Mouse (Mus musculus): Measurements from ENCODE around the gene Dnah11.

Gene Dnah11

DNA sequence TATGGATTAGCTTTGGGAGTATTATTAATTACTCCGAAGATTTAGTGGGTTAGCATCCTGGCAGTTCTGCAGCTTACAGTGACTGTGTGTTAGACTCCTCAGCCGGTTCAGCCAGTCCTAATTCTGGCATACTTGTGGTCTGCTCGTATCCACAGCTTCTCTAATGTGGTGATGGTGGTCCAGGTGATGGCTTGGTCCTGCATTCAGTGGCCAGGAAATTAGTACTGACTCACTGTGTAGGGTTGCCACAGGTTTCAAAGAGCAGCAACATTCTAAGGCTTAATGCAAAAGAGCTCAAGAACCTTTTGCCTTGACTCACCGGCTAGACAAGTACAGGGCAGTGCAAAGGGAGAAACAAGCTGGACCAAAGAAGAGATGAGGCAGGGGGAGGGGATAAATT is 103.9 kb downstream of the Dnah11 start:
- DNase-seq (ENCODE audit: low read depth, low spot score), result no peak

DNA sequence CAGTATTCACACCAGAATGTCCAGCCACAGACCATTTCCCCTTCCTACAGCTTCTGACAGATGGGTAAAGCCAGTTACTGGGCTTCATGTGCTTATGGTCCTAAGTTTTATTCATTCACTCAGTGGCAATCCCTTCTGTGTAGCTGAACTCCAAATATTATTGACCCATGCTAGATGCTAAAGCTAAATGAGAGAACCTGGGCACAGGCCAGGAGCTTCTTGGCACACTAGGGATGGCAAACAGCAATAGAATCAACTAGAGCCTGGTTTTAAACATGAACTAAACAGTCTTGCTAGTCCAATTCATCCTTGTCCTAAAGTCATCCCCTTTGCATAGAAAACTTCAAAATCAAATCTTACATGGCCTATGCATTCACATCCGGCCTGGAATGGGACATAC is 113.6 kb downstream of the Dnah11 start:
- DNase-seq (ENCODE audit: low read depth, low spot score), result no peak

DNA sequence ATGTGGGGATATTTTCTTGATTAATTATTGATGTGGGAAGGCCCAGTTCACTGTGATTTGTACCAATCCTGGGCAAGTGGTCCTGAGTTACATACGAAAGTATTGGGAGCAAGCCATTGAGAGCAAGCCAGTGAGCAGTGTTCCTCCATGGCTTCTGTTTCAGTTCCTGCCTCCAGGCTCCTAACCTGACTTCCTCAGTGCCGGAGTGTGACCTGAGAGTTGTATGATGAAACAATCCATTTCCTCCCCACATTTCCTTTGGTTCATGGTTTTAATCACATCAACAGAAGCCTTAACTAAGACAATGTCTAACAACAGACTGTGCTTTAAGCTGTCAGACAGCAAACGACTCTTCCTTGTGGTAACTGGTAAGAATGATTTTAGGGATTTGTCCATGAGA is 114.0 kb downstream of the Dnah11 start:
- DNase-seq (ENCODE audit: low read depth, low spot score), result no peak

DNA sequence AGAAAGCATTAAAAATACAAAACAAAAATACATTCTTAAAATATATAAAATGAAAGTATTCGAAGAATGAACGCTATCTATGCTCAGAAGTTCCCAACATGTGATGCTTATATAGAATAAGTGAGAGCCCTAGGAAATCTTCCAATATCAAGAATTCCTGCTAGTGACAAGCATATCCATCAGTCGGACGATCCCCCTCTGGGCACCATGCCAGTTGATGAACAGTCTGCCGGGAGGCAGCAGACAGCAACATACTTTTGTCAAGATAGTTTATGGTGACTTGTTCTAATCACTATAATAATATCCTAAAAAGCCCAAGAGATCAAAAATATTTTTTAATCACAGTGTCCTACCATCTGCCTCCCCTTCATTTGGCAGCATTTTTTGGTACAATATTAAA is 114.7 kb downstream of the Dnah11 start:
- peak; percentile 17 for DNase-seq (ENCODE audit: low read depth, low spot score)

DNA sequence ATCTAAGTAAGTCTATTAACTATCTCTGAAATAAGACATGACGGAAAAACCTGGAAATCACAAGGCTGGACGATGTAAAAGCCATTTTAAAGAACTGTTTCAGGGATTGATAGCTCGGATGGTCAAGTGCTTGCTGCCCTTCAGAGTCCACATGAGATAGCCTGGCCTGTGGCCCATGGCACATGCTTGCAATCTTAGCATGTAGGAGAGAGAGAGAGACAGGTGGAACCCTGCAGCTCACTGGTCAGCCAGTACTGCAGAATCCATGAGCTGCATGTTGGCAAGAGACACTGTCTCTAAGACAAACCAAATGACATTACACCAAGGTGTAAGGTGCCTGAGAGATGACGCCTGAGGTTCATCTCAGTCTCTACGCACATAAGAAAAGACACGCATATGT is 118.4 kb downstream of the Dnah11 start:
- DNase-seq (ENCODE audit: low read depth, low spot score), result no peak

DNA sequence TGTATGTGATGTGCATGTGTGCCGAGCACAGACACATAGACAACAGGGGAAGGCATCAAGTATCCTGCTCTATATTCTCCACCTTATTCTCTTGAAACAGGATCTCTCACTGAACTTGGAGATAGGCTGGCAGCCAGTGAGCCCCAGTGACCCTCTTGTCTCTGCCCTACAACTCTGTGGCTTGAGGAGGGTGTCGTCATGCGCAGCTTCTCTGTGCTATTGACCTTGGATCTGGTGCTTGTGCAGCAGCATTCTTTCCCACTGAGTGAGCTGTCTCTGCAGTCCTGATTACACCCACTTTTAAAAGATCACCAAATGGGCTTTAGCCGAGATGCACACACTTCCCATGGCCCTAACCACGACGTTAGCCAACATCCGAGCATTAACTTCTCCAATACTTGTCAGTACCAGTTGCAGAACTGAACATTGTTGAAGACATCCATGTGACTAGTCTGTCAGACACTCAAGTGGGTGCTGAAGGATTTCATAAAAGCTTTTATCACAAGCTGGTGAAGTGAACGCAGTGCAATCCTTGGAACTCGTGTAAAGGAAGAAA is 120.3 kb downstream of the Dnah11 start:
- DNase-seq (ENCODE audit: low read depth, low spot score), result no peak

DNA sequence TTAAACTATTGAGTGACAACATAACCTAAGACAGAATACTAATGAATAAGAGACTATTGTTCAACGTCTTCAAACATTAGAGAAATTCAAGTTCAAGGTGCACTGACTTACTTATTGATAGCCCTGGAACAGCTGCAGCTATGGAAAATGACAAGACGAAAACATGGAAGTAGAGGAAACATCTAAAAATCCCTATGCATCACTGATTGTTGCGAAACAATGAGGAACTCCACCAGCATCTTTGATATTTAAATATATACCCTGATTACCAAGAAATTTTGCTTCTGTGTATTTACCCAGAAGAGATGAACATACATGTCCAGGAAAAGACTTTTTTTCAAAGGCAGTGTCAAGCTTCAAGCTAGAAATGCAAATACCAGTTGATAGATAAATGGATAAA is 122.0 kb downstream of the Dnah11 start:
- no peak for DNase-seq (ENCODE audit: low read depth, low spot score)

DNA sequence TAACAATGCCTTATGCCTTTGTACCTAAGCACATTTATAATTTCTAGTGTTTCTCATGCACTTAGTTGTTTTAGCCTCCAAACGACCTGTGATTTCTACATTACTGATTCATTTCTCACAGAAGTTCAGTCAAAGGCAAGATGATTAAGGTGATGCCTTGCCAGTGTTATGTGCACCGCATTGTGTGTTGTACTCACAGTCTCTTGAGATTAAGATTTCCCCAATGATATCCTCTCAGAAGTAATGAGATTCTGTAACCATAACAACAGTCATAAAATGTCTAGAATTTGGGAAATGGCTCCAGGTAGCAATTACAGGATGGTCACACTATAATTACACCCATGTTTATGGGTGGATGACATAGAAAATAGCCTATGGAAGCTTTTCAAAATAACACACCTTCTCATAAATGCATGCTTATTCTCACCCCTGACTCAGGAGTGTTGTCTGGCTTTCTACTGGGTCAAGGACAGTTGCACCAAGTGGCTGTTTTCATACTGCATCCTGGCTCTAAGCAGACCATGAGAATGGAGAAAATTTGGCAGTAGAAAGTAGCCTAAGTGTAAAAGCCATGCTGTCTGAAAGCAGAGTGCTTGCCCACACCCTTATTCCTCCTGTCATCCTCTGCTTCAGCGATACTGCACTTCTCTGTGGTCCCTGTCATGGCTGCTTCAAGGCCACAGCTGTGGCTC is 126.5 kb downstream of the Dnah11 start:
- no peak for DNase-seq (ENCODE audit: low read depth, low spot score)

DNA sequence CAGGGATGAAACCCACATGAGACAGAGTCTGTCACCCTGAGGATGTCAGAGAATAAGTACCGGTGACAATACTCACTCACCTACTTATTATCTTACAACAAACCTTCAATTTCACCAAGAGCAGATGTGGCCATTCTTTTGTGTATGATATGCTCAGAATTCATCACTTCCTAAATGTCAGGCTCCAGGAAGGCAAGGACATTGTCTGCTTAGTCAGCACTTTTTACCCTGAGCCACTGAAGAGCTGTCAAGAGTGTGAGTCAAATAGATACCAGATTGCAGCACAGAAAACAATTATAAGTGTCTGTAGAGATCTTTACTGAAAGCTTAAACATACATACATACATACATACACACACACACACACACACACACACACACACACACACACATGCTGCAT is 127.2 kb downstream of the Dnah11 start:
- no peak for DNase-seq (ENCODE audit: low read depth, low spot score)

DNA sequence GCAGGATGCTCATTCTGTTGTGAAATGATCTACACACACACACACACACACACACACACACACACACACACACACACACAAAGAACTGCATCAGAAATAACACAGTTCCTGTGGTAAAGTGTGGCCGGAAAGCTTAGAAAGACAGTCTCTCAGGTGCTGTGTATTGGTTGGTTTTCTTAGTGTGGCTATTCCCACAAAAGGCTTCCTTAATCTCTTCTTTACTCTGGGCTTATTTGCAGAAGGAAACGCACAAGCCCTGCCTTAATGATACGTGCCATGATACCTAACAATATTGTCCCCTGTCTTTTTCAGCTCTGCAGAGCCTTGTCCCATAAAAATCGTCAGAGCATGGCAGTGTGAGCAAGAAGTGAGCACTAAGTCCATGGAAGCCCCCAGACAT is 130.1 kb downstream of the Dnah11 start:
- no peak for DNase-seq (ENCODE audit: low read depth, low spot score)

DNA sequence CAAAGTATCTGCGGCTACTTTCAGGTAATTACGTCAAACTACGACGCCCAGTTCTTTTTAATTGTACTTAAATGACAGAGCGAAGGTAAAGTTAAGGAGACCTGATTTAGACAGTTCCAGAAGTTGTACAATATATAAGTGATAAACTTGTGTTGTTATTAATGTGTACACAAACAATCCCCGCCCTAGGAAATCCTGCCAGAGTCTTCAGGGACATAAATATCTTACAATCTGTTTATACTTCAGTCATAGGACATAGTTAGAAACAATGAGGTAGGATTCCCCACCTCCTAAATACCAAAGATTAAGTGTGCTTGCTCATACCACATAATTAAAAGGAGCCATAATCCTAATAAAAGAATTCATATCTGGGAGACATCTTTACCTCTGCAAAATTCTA is 136.5 kb downstream of the Dnah11 start:
- DNase-seq (ENCODE audit: low read depth, low spot score), result no peak

DNA sequence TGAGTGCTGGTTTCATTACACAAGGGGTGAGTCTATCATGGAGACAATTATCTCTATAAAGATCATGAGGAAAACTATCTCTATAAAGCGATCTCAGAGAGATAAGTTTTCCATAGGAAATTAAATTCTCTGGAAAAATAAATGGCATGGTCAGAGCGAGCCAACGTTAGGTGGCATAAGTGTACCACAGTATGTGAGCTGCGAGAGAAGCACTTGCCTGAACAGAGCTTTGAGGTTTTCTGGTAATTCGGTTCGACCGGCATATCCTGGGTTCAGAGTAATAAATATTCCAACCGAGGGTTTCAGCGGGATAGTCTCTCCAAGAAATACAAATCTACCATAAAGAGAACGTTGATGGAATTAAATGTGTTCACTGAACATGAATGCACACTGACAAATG is 142.0 kb downstream of the Dnah11 start:
- no peak for DNase-seq (ENCODE audit: low read depth, low spot score)

DNA sequence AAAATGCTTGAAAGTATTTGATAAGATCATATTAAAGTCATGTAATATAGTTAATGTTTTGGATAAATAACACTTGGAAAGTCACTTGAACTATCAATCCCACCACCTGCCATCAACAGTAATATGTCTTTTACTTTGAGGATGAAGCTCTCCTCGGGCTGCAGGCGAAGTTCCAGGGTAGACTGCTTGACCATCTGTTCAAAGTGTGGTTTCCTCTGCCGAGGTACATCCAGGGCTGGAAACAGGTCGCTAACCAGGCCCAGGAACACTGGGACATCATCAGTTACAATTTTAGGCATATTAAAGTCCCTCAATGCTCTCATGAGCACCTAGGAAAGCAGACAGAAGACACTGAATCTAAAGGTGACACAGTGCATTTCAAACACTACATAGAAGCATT is 153.5 kb downstream of the Dnah11 start:
- no peak for DNase-seq (ENCODE audit: low read depth, low spot score)

DNA sequence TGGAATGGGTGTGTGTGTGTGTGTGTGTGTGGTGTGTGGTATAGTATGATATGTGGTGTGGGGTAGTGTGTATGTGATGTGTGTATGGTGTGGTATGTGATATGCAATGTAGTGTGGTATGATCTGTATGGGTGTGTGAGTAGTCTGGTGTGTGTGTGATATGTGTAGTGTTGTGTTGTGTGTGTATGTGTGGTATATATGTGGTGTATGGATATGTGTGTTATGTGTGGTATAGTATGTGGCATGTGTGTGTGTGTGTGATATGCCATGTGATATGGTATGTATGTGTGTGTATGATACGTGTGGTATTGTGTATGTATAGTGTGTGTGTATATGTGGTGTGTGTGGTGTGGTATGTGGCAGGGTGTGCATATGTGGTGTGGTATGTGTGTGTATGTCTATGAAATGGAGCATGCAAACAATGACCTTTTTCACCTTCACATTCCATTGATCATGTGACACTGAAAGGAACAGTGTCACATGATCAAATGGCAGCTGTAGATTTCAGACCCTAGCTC is 155.7 kb downstream of the Dnah11 start:
- DNase-seq (ENCODE audit: low read depth, low spot score), result no peak

DNA sequence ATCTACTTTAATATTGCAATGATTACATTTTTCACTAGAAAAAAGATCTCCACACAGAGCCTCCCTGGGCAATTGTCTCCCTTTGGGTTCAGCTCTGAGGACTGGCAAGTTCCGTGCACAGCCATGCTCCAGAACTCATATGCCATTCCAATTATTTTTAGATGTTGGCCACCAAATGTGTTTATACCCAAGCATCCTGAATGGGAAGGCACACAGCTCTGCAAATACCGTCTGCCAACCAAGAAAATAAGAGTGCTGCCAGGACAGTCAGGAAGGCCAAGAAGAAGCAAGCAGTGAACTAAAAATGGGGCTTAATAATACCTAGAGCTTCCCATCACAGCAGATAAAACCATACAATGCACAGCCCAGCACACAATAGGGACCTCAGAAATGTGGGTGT is 156.6 kb downstream of the Dnah11 start:
- no peak for DNase-seq (ENCODE audit: low read depth, low spot score)

DNA sequence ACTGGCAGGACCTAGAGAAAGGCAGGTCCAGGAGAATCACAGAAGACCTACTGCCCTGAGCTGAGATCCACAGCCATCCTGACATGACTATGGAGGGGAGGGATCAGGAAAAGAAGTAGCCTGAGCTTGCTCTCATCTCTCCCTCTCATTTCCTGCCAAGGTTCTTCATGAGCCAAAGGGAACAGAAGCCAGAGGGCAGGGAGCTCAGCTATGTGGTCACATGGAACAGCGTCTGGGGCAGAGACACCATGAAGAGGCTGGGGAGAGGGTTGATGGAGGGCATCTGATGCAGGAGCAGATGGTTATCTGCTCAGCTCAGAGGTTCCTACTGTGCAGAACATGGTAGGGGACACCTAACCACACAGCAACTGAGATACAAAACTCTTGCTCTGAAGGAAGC is 163.9 kb downstream of the Dnah11 start:
- DNase-seq (ENCODE audit: low read depth, low spot score), result no peak

DNA sequence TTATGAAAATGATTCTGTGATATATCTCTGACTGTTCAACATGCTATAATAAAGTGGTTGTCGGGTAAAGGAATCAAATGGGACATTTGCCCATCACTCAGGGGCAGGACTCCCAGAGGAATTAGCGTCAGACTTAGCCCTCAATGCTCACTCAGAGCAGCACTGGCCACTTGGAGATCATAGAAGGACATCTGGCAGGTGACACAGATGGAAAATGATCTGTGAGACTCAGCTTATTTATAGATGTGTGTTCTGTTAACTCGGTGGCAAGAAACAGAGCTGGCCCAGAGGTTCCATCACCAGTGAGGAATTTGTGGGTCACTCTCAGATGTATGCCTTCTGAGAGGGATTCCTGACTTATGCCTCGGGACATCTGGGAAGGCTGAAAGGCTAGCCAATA is 173.1 kb downstream of the Dnah11 start:
- no peak for DNase-seq (ENCODE audit: low read depth, low spot score)

DNA sequence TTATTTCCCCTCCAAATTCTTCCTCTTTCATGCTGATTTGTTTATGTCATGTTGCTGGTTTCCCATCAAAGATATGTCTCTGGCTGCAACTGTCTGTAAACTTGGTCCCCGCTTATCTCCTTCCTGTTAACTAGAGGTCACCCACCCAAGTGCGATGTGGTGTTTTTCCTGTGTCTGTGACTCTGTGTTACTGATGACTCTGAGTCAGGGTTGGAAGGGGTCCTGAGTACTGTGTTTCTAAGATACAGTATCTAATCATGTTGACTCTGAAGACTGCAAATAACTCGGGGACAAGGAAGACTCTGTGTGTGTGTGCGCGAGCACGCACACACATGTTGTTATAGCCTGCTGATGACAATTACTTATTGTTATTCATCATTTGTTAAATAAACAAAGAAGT is 179.9 kb downstream of the Dnah11 start:
- DNase-seq (ENCODE audit: low read depth, low spot score), result no peak

DNA sequence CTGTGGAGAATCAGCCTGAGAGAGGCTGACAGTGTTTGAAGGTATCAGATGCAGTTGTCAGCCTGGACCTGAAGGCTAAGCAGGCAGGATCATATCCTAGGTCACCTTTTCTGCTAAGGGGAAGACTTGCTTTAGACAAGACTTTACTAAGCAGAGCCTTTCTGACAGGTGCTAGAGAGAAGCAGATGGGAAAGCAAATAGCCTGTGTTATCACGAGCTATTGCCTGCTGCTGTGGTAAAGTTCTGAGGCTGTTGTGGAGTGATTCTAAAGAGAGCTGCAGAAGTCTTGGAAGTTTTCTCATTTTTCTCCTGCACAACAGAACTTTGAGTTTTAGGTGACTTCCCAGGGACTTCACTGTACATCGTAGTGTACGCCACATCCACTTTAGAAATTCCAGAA is 185.0 kb downstream of the Dnah11 start:
- DNase-seq (ENCODE audit: low read depth, low spot score), result no peak

DNA sequence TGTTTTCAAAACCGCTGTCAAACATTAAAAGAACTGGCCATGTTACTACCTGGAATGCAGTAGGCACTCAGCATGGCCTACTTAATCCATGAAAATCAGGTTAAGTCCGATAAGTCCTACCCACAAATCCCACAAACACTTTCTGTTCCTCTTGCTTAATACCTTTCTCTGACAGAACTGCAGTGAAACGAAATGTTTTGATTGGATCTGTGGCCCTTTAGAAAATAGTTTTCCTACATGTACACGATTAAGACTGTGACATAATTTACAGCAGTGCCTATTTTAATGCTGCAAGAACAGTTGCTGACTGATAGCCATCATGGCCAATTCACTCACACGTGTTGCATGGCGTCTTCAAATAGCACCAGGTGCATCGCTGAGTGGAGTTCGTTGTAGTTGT is 186.9 kb downstream of the Dnah11 start:
- no peak for DNase-seq (ENCODE audit: low read depth, low spot score)

DNA sequence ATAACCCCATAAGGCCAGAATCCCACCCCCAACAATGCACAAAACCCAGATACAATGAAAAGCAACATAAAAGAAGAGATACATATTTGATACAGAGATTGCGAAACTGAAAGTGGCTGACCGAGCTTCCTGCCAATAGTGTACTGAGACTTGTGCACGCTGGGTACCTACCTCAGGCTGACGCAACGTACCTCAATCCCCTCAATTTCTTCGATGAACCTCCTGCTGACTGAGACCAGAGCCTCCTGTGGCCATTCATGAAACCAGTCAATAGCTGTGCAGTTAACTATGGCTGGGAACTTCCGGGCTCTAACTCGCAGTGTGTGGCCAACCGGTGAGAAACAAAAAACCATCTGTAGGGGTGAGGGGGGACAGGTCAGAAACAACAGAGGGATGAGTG is 203.9 kb downstream of the Dnah11 start:
- no peak for DNase-seq (ENCODE audit: low read depth, low spot score)

DNA sequence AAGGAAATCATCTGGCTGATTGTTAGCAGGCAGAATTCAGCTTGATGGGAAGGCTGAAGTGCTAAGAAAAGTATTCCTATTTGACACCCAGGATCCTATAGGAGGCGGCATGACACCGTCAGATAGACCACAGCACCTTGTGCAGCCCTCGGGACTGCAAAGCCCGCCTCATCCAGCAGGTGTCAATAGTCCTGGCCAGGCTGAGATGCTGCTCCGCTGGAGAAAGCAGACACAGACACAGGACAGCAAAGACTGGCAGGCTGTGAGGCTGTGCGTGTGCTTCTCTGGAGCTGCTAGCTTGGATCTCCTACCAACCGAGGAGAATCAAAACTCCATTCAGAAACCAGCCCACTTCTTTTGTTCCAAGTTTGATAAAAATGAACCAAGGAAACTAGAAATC is 205.3 kb downstream of the Dnah11 start:
- DNase-seq (ENCODE audit: low read depth, low spot score), result peak; percentile 87

DNA sequence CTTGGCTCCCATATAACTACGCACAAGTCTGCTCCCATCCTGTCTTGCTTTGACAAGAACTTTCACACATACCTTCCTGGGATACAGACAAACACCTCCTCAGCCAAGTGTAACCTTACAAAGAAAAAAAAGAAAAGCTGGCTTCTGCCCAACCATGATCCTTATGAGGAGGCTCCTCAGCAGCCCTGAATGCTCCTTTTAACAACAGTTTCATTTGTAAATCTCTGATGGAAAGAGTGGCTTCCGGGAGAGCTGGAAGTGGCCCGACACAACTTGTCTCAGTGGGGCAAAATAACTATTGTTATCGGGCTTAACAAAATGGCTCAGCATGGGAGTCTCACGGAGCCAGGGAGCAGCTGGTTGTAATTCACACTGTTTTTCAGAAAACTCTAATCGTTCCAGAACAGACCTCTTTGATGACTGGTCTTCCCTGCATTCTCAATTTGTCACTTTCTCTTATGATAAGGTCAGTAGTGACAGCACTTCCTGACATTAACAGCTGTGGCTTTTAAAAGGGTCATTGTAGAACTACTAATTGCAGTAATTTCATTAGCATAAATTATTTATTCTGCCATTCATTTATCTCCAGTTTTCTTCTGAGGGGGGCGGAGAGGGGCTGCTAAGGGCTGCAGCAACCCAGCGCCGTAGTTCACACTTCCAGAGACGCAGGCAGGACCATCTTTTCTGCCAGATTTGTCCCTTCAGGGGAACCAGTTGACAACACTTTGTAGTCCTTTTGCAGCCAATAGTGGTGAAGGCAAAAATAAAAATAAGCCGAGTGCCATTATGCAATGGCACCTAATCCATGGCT is 209.6 kb downstream of the Dnah11 start:
- DNase-seq (ENCODE audit: low read depth, low spot score), result peak; percentile 47
